Mouse (Mus musculus) right cerebral cortex, adult 2 months (tissue): ENCODE results near the gene Pfn5.
"Not testable (repeated sequence)": the region's sequence is repeated elsewhere in the genome, so short reads cannot be mapped to it uniquely, and the experiment has no call there.

ENCODE experiments used
- DNase-seq, 2 experiments: peaks; one replicate each; pipeline ENCODE4 v3.0.0; 2021 to 2022; ENCODE audit warnings: low spot score in 2 of 2

Pfn5 gene

GRCm38 (mm10) chrX:95557887-95558286 is at the start of gene Pfn5, which contains the start of gene Asb12:
TSS of gene Pfn5 (plus strand) at chrX:95558104.
TSS of gene Asb12 (minus strand) at chrX:95557987.
- no peak for DNase-seq

- no peak for DNase-seq
Measured at GRCm38 (mm10) chrX:95523883-95524282, 34.0 kb upstream of the Pfn5 start.

GRCm38 (mm10) chrX:95525166-95525565 is 32.7 kb upstream of the Pfn5 start:
- no peak for DNase-seq

- DNase-seq = not testable (repeated sequence)
Measured at GRCm38 (mm10) chrX:95535493-95535892, 22.4 kb upstream of the Pfn5 start.

- no peak for DNase-seq
Measured at GRCm38 (mm10) chrX:95554321-95554720, 3.6 kb upstream of the Pfn5 start.

GRCm38 (mm10) chrX:95600609-95601008 is 42.7 kb downstream of the Pfn5 start:
- DNase-seq = no peak
